Mouse (Mus musculus) left cerebral cortex, postnatal 10 days (tissue): ENCODE data around the gene Foxr1. TPM values are rescaled to one million over a fixed set of nuclear protein-coding genes. Genes with fewer than 3 reads are reported as not detected.

Source experiments
- DNase-seq, 2 experiments: peaks; one replicate each; pipeline ENCODE4 v3.0.0; 2021 to 2022; ENCODE audit warnings: low spot score in 2 of 2, mixed read lengths in 1 of 2; ENCODE audit errors: extremely low spot score in 1 of 2
- intact Hi-C: fragments of 180-260 bp; cut with DNase I; formaldehyde crosslinking; loops from one replicate; pipeline ENCODE4 v1.15.1; 2025
- total RNA-seq, 2 experiments: library from RNA; stranded (reverse); gene quantifications; 2 replicates each; pipeline ENCODE4 v1.2.3; 2021

Gene Foxr1
- not detected for total RNA-seq

GRCm38 (mm10) chr9:44440961-44441360 lies at the start of gene Foxr1:
TSS of gene Foxr1 (minus strand) at chr9:44441136.
- no peak for DNase-seq
- intact Hi-C loops, result no loop called here

- peak in 1 of 2 experiments; percentile 54 for DNase-seq
- intact Hi-C loops, result no loop called here
These were observed 49.4 kb upstream of the Foxr1 start for GRCm38 (mm10) chr9:44490086-44490967.

GRCm38 (mm10) chr9:44489651-44490085 lies 48.7 kb upstream of the Foxr1 start:
- intact Hi-C loops, result no loop called here
- DNase-seq, result peak in 1 of 2 experiments; percentile 75

GRCm38 (mm10) chr9:44488855-44489381 lies 48.0 kb upstream of the Foxr1 start:
- intact Hi-C loops, result no loop called here
- DNase-seq, result peak; percentile 75 to 80

GRCm38 (mm10) chr9:44488416-44488815 lies 47.5 kb upstream of the Foxr1 start:
- peak in 1 of 2 experiments; percentile 25 for DNase-seq
- intact Hi-C loops, result no loop called here

- intact Hi-C loops, result no loop called here
- peak in 1 of 2 experiments; percentile 49 for DNase-seq
These were observed 46.5 kb upstream of the Foxr1 start for GRCm38 (mm10) chr9:44487441-44487840.

- intact Hi-C loops, result no loop called here
These were observed 45.9 kb upstream of the Foxr1 start for GRCm38 (mm10) chr9:44486741-44487421.

GRCm38 (mm10) chr9:44486335-44486734 lies 45.4 kb upstream of the Foxr1 start:
- peak in 1 of 2 experiments; percentile 48 for DNase-seq
- intact Hi-C loops, result no loop called here

More at GRCm38 (mm10) chr9:44486741-44487421, 45.9 kb upstream of the Foxr1 start:
- DNase-seq, result peak in 1 of 2 experiments; percentile 52

GRCm38 (mm10) chr9:44485516-44486161 lies 44.7 kb upstream of the Foxr1 start:
- intact Hi-C loops, result loop anchor here (2.0 kb wide), 1 partner anchor 13 kb away; no protein-coding TSS in a partner anchor

GRCm38 (mm10) chr9:44485105-44485515 lies 44.2 kb upstream of the Foxr1 start:
- intact Hi-C loops, result loop anchor here (2.0 kb wide), 1 partner anchor 14 kb away; no protein-coding TSS in a partner anchor

More at GRCm38 (mm10) chr9:44485516-44486161, 44.7 kb upstream of the Foxr1 start:
- DNase-seq, result peak in 1 of 2 experiments; percentile 34

GRCm38 (mm10) chr9:44484311-44485104 lies 43.6 kb upstream of the Foxr1 start:
- no peak for DNase-seq
- intact Hi-C loops, result loop anchor here (2.0 kb wide), 1 partner anchor 14 kb away; no protein-coding TSS in a partner anchor

More at GRCm38 (mm10) chr9:44485105-44485515, 44.2 kb upstream of the Foxr1 start:
- DNase-seq, result no peak

GRCm38 (mm10) chr9:44483510-44484044 lies 42.6 kb upstream of the Foxr1 start:
- DNase-seq, result peak; percentile 51 to 72
- intact Hi-C loops, result loop anchor here (2.0 kb wide), 1 partner anchor 15 kb away; no protein-coding TSS in a partner anchor

GRCm38 (mm10) chr9:44483041-44483509 lies 42.1 kb upstream of the Foxr1 start:
- intact Hi-C loops, result no loop called here
- DNase-seq, result no peak

- intact Hi-C loops, result no loop called here
- DNase-seq, result peak; percentile 91 to 97
These were observed 41.6 kb upstream of the Foxr1 start, which contains the start of gene Bcl9l for GRCm38 (mm10) chr9:44482552-44482951. TSS of gene Bcl9l (plus strand) at chr9:44482825.

GRCm38 (mm10) chr9:44482112-44482511 lies 41.2 kb upstream of the Foxr1 start:
- intact Hi-C loops, result no loop called here
- no peak for DNase-seq

- intact Hi-C loops, result loop anchor here (2.0 kb wide), 2 partner anchors 21 to 23 kb away; no protein-coding TSS in a partner anchor
- DNase-seq, result peak; percentile 89 to 90
These were observed 38.9 kb upstream of the Foxr1 start for GRCm38 (mm10) chr9:44479628-44480428.
